Mouse (Mus musculus): ENCODE results near the gene Golga7b. TPM values are rescaled to one million over a fixed set of nuclear protein-coding genes. Genes with fewer than 3 reads are reported as not detected.

Gene Golga7b
- polyA plus RNA-seq, 1 experiment from 2014 or later = 13.8 TPM

DNA sequence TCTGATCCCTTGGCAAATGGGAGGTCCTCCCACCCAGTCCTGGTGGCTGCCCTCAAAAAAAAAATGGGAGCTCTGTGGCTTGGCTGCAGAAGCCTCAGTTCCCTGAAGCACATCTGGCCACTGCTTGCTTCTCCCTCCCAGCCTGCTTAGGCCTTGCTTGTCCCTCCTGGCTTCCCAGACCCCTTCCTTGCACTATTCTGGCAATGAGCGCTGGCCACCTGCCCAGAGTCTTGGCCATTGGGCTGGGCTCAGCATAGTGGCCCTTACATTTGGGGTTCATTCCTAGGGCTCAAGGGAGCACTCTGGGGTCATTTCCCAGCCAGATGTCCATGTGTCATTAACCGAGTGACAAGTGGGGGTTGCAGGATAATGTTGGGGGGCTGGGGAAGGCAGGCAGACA is 69.2 kb downstream of the Golga7b start:
- Histone ChIP-seq H3K9ac (ENCODE audit: low read length) (no peak overlapping the region), H3K4me1 (ENCODE audit: control insufficient read depth, insufficient read depth, low read length) (peaks cover 51% of the 10 kb centered on the region), H3K4me2 (ENCODE audit: low read length) (no peak overlapping the region; the same call in 1 of the 2 replicates), H3K27ac (ENCODE audit: low read depth, low read length) (peak overlapping the region; percentile 84), H3K9me3 (replicated peaks; ENCODE audit: control insufficient read depth, low read length) (no peaks in the 10 kb centered on the region), H3K36me3 (ENCODE audit: control insufficient read depth, insufficient read depth, low read length) (no peaks in the 10 kb centered on the region), H3K27me3 (replicated peaks; ENCODE audit: control insufficient read depth, insufficient read depth, low read length) (no peaks in the 10 kb centered on the region), H3K4me3 (ENCODE audit: low read depth, low read length) (no peak overlapping the region)
- peak; percentile 68 for DNase-seq (ENCODE audit: low spot score)
- WGBS = 79% methylated on average over 2 of the region's 2 CpGs
- no peak; the same call in 1 of the 2 replicates for ATAC-seq

DNA sequence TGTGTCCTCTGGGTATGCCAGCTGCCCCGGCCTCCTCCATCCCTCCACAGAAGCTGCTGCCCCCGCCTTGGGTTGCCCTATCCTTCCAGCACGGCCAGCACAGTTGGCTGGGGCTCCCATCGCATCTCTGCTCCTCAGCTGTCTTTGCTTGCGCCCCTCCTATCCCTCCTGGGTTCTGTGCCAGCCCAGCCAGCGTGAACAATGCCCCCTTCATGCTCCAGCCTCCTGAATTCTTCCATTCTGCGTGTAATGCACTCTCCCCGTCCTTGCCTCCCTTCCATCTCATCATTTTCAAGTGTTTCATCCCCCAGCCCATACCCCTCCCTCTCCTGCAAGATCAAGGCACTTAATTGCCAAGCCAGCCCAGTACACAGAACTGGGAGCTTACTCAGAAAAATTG is 69.6 kb downstream of the Golga7b start:
- Histone ChIP-seq H3K4me1 (ENCODE audit: control insufficient read depth, insufficient read depth, low read length) (peaks cover 46% of the 10 kb centered on the region), H3K9ac (ENCODE audit: low read length) (no peak overlapping the region), H3K27me3 (replicated peaks; ENCODE audit: control insufficient read depth, insufficient read depth, low read length) (no peaks in the 10 kb centered on the region), H3K4me3 (ENCODE audit: low read depth, low read length) (no peak overlapping the region), H3K36me3 (ENCODE audit: control insufficient read depth, insufficient read depth, low read length) (no peaks in the 10 kb centered on the region), H3K4me2 (ENCODE audit: low read length) (no peak overlapping the region; the same call in 1 of the 2 replicates), H3K9me3 (replicated peaks; ENCODE audit: control insufficient read depth, low read length) (no peaks in the 10 kb centered on the region), H3K27ac (ENCODE audit: low read depth, low read length) (peak overlapping the region; percentile 84)
- WGBS = 21% methylated on average over 8 of the region's 8 CpGs
- peak; percentile 77 for DNase-seq (ENCODE audit: low spot score)
- peak; percentile 56 for ATAC-seq

DNA sequence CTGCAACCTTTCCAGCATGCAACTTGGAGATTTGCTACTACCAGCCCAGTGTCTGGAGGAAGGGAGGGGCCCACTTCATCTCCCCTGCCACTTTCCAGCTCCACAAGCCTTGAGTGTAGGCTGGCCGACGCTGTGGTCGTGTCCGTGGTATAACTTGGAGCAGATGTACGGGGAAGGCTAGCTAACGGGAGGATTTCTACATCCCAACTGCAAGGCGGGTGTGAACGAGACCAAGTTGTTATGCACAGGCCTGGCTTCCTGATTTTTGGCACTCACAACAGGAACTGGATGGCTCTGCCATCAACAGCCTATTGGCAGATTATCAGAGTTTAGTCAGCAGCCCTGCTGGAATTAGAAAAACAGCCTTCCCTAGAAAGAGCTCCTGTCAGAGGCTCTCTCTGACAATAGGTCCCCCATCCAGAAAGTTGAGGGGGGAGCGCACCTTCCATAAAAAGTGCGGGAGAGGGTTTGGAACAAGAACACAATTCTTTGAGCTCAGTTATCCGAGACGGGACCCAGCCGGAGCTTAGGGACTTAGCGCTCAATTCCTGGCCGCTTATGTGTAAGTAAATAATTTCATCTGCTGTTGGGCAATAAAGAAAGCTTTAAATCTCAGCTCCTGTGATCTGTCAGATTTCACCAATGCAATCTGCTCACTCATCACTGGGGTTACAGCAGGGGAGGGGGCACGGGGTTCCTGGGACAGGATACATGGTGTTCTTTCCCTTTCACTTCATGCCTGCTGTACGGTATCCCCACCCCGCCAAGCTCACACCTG is 70.5 kb downstream of the Golga7b start:
- H3K27ac ChIP-seq (ENCODE audit: low read depth, low read length) = peak overlapping the region; percentile 84
- no peaks in the 10 kb centered on the region for H3K9me3 ChIP-seq (replicated peaks; ENCODE audit: control insufficient read depth, low read length)
- peak overlapping the region; percentile 24 for H3K4me2 ChIP-seq (ENCODE audit: low read length)
- 35% methylated on average over 18 of the region's 18 CpGs for WGBS
- H3K36me3 ChIP-seq (ENCODE audit: control insufficient read depth, insufficient read depth, low read length) = no peaks in the 10 kb centered on the region
- no peak overlapping the region for H3K9ac ChIP-seq (ENCODE audit: low read length)
- ATAC-seq (peak; percentile 40; the same call in 1 of the 2 replicates), DNase-seq (ENCODE audit: low spot score) (peak; percentile 85)
- H3K27me3 ChIP-seq (replicated peaks; ENCODE audit: control insufficient read depth, insufficient read depth, low read length) = no peaks in the 10 kb centered on the region
- peaks cover 40% of the 10 kb centered on the region for H3K4me1 ChIP-seq (ENCODE audit: control insufficient read depth, insufficient read depth, low read length)
- H3K4me3 ChIP-seq (ENCODE audit: low read depth, low read length) = no peak overlapping the region

Small RNAs within 50 kb of the gene (microRNA-seq; reads per million reads assigned to microRNA genes)
- gene Gm26339 (not detected), gene Mir3085 (1.1 reads per million)

Other genes starting within 250 kb of the Golga7b start
- 0.47 TPM in 2 replicates for gene Ankrd2, start 211.6 kb upstream of the Golga7b start, polyA plus RNA-seq (2014; fragmentation: Nextera tagmentation; extraction: Ambion mirVana)
- 0.76 and 0.90 TPM in 2 replicates for gene Hoga1, start 202.0 kb upstream of the Golga7b start, polyA plus RNA-seq (2014; fragmentation: Nextera tagmentation; extraction: Ambion mirVana)
- gene 4933411K16Rik, start 195.3 kb upstream of the Golga7b start, polyA plus RNA-seq (2014; fragmentation: Nextera tagmentation; extraction: Ambion mirVana) = not detected in 2 replicates
- gene Morn4, start 161.2 kb upstream of the Golga7b start, polyA plus RNA-seq (2014; fragmentation: Nextera tagmentation; extraction: Ambion mirVana) = 166 TPM in 2 replicates
- gene Pi4k2a, start 157.1 kb upstream of the Golga7b start, polyA plus RNA-seq (2014; fragmentation: Nextera tagmentation; extraction: Ambion mirVana) = 13.2 and 19.5 TPM in 2 replicates
- gene Avpi1, start 118.5 kb upstream of the Golga7b start, polyA plus RNA-seq (2014; fragmentation: Nextera tagmentation; extraction: Ambion mirVana) = 9.5 and 13.0 TPM in 2 replicates
- gene Marveld1, start 100.2 kb upstream of the Golga7b start, polyA plus RNA-seq (2014; fragmentation: Nextera tagmentation; extraction: Ambion mirVana) = 2.2 and 3.1 TPM in 2 replicates
- gene Zfyve27, start 83.6 kb upstream of the Golga7b start, polyA plus RNA-seq (2014; fragmentation: Nextera tagmentation; extraction: Ambion mirVana) = 19.5 and 28.0 TPM in 2 replicates
- 0.78 and 0.81 TPM in 2 replicates for gene Sfrp5, start 45.3 kb upstream of the Golga7b start, polyA plus RNA-seq (2014; fragmentation: Nextera tagmentation; extraction: Ambion mirVana)
- gene Crtac1, start 184.2 kb downstream of the Golga7b start, polyA plus RNA-seq (2014; fragmentation: Nextera tagmentation; extraction: Ambion mirVana) = 17.3 and 17.6 TPM in 2 replicates